Mouse (Mus musculus) myocyte (in vitro differentiated cells): ENCODE measurements at regions not wholly inside any gene's neighbourhood (a gene's known extent, or its start where the extent isn't known, plus 50 kb on each side); places are given as distances from the start of the nearest gene placed in this dataset.

Experiments used
- H3K27me3 ChIP-seq: one replicate; pipeline ENCODE4 v1.6.1; 2011; ENCODE audit not compliant: control insufficient read depth, insufficient read depth, insufficient read length
- H3K36me3 ChIP-seq: one replicate; pipeline ENCODE4 v1.6.1; 2011; ENCODE audit not compliant: control insufficient read depth, insufficient read depth
- H3K4me2 ChIP-seq: one replicate; pipeline ENCODE4 v1.6.1; 2011; ENCODE audit warnings: low read depth, control low read depth
- H3K4me3 ChIP-seq: one replicate; pipeline ENCODE4 v1.5.1; 2011; ENCODE audit warnings: mild to moderate bottlenecking, control low read depth, moderate library complexity
- H3K79me2 ChIP-seq: one replicate; pipeline ENCODE4 v1.6.1; 2011; ENCODE audit not compliant: control insufficient read depth, insufficient read depth
- H3ac ChIP-seq: one replicate; pipeline ENCODE4 v1.6.1; 2011; ENCODE audit not compliant: control insufficient read depth, insufficient read length
- CEBPB ChIP-seq: IDR thresholded peaks from 2 replicates; pipeline ENCODE4 v1.6.1; 2011; ENCODE audit warnings: mild to moderate bottlenecking, moderate library complexity; ENCODE audit not compliant: poor library complexity, insufficient read depth, severe bottlenecking
- E2F4 ChIP-seq: IDR thresholded peaks from one replicate; pipeline ENCODE4 v1.6.1; 2011; ENCODE audit warnings: mild to moderate bottlenecking, control low read depth, moderate library complexity; ENCODE audit not compliant: insufficient read depth
- MAX ChIP-seq: IDR thresholded peaks from one replicate; pipeline ENCODE4 v1.6.1; 2011; ENCODE audit warnings: low read depth, mild to moderate bottlenecking, control low read depth
- MYOD1 ChIP-seq, 3 experiments: IDR thresholded peaks; one replicate each; pipeline ENCODE4 v1.6.1; 2011; ENCODE audit warnings: control low read depth in 2 of 3, low read depth in 2 of 3, mild to moderate bottlenecking in 2 of 3, moderate library complexity in 1 of 3; ENCODE audit not compliant: insufficient read length in 2 of 3, control insufficient read depth in 1 of 3
- MYOG ChIP-seq, 3 experiments: IDR thresholded peaks; one replicate each; pipeline ENCODE4 v1.6.1; 2011; ENCODE audit warnings: control low read depth in 2 of 3, low read depth in 2 of 3, mild to moderate bottlenecking in 2 of 3; ENCODE audit not compliant: insufficient read length in 2 of 3, control insufficient read depth in 1 of 3, insufficient read depth in 1 of 3
- POLR2A ChIP-seq: IDR thresholded peaks from one replicate; pipeline ENCODE4 v1.6.1; 2011; ENCODE audit warnings: low read depth, mild to moderate bottlenecking, control low read depth, moderate library complexity; ENCODE audit not compliant: insufficient read length
- POLR2AphosphoS2 ChIP-seq: IDR thresholded peaks from one replicate; pipeline ENCODE4 v1.6.1; 2011; ENCODE audit warnings: low read depth, control low read depth; ENCODE audit not compliant: insufficient read length
- REST ChIP-seq: IDR thresholded peaks from one replicate; pipeline ENCODE4 v1.6.1; 2011; ENCODE audit warnings: mild to moderate bottlenecking, control low read depth, moderate library complexity; ENCODE audit not compliant: insufficient read depth, insufficient read length
- SRF ChIP-seq: IDR thresholded peaks from one replicate; pipeline ENCODE4 v1.6.1; 2011; ENCODE audit warnings: low read depth; ENCODE audit not compliant: control insufficient read depth, insufficient read length
- TCF12 ChIP-seq: IDR thresholded peaks from one replicate; pipeline ENCODE4 v1.6.1; 2011; ENCODE audit warnings: mild to moderate bottlenecking, control low read depth; ENCODE audit not compliant: poor library complexity, insufficient read depth, severe bottlenecking
- TCF3 ChIP-seq: IDR thresholded peaks from one replicate; pipeline ENCODE4 v1.6.1; 2011; ENCODE audit warnings: low read depth, control low read depth; ENCODE audit not compliant: insufficient read length
- USF1 ChIP-seq: IDR thresholded peaks from one replicate; pipeline ENCODE4 v1.6.1; 2011; ENCODE audit warnings: low read depth, mild to moderate bottlenecking, control low read depth, moderate library complexity

DNA sequence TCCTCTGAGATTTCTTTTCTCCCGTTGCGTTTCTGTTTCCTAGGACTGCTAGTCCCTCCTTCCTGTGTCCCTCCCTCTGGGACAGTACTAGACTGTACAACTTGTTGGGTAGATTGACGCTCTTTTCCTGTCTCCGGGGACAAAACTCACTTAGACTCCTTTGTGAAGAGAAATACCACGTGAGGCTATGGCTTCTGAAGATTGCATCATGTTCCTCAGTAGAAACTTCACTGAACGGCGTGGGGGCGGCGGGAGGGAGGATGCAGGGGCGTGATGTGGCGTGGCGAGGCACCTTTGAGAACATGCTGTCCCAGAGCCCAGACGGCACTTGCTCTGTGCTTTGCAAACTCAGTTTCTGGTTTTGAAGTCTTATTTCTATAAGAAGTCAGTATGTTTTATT, 78.5 kb downstream of the Spata18 start:
- Histone ChIP-seq H3K79me2 (no peaks in the 10 kb centered on the region), H3ac (no peak overlapping the region), H3K36me3 (no peaks in the 10 kb centered on the region), H3K27me3 (no peaks in the 10 kb centered on the region), H3K4me2 (no peak overlapping the region), H3K4me3 (no peak overlapping the region)
- TF ChIP-seq REST = no peak
- no peak for TF ChIP-seq USF1

DNA sequence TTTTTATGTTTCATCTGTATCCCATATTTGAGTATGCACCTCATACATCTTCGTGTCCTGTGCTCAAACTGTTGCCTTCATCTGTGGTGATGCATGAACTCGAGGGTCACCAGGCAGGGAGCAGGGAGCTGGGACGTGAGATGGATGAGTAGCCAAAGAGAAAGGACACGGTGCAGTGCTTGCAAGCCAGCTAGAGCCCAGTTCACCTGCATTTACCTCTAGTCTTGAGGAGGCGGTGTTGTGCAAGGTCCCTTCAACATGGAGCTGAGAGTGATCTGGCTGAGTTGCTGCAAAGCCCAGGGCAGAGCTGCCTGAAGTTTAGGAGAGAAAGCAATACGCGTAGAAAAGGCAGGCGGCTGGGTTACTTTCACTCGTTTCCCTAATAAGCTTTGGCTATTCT, 80.2 kb downstream of the Spata18 start:
- no peaks in the 10 kb centered on the region for H3K27me3 ChIP-seq
- H3K79me2 ChIP-seq = no peaks in the 10 kb centered on the region
- TF ChIP-seq MYOD1 (IDR thresholded peaks at IDR 0.05; ENCODE audit: control insufficient read depth in 1 of 3, insufficient read length in 2 of 3, low read depth in 2 of 3) = no peak
- no peak for TF ChIP-seq CEBPB
- no peak for TF ChIP-seq E2F4
- no peak for TF ChIP-seq USF1
- no peak for TF ChIP-seq REST
- TF ChIP-seq SRF = no peak
- no peak for TF ChIP-seq POLR2A
- TF ChIP-seq MAX = no peak
- H3K36me3 ChIP-seq = no peaks in the 10 kb centered on the region
- no peak overlapping the region for H3K4me2 ChIP-seq
- H3ac ChIP-seq = no peak overlapping the region
- H3K4me3 ChIP-seq = no peak overlapping the region

DNA sequence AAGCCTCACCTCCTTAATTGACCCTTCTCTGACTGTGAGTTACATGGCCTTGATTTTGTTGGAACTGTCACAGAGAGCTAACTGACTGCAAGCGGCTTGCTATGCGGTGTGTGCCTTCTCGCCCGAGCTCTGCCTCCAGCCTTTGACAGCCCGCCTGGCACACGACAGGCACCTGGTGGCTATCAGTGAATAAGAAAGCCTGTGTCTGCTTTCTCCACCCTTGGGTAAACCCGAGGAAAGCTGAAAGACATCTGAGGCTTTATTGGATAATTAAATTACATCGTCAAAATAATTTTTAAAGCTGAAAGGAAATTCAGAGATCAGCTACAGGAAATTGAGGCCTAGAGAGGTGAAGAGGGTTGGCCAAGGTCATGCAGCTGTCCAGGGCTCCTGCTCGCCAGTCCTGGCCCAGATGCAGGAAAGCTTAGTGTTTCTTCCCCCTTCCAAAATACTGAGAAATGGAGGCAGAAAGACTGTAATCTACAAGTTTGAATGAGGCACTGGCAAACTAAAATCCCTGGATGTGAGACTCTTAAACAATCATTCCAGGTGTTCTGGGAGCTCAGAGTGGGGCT, 80.9 kb downstream of the Spata18 start:
- Histone ChIP-seq H3K36me3 (no peaks in the 10 kb centered on the region), H3K27me3 (no peaks in the 10 kb centered on the region), H3K79me2 (no peaks in the 10 kb centered on the region), H3K4me2 (no peak overlapping the region), H3ac (no peak overlapping the region), H3K4me3 (no peak overlapping the region)
- TF ChIP-seq MYOD1 (IDR thresholded peaks at IDR 0.05; ENCODE audit: control insufficient read depth in 1 of 3, insufficient read length in 2 of 3, low read depth in 2 of 3) (no peak), POLR2AphosphoS2 (no peak), POLR2A (no peak), MYOG (IDR thresholded peaks at IDR 0.05; ENCODE audit: control insufficient read depth in 1 of 3, insufficient read depth in 1 of 3, insufficient read length in 2 of 3, low read depth in 2 of 3) (no peak), TCF3 (no peak), CEBPB (no peak), SRF (no peak), USF1 (no peak), REST (no peak), MAX (no peak)

DNA sequence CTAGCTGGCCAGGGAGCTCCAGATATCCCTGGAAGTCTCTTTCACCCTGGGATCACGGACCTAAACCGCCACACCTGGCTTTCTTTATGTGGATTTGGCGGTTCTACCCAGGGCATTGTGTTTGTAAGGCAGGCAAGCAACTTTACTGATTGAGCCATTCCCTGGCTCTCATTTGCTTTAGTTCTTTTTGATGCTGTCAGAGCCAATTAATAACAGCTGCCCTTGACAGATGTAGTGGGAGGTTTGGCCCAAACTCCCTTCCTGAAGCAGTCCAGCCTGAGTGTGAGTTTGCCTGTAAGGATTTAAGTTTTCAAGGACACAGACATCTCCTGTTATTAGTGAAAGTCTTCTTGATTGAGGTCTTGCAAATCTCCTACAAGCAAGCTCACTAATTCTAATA, 89.6 kb downstream of the Spata18 start:
- no peak overlapping the region for H3ac ChIP-seq
- no peaks in the 10 kb centered on the region for H3K79me2 ChIP-seq
- no peaks in the 10 kb centered on the region for H3K27me3 ChIP-seq
- H3K36me3 ChIP-seq = no peaks in the 10 kb centered on the region
- TF ChIP-seq REST = no peak
- TF ChIP-seq CEBPB = no peak
- no peak for TF ChIP-seq TCF3
- no peak for TF ChIP-seq TCF12
- no peak for TF ChIP-seq POLR2AphosphoS2
- TF ChIP-seq MYOD1 (IDR thresholded peaks at IDR 0.05; ENCODE audit: control insufficient read depth in 1 of 3, insufficient read length in 2 of 3, low read depth in 2 of 3) = no peak
- TF ChIP-seq E2F4 = no peak
- TF ChIP-seq USF1 = no peak
- no peak for TF ChIP-seq SRF
- TF ChIP-seq MYOG (IDR thresholded peaks at IDR 0.05; ENCODE audit: control insufficient read depth in 1 of 3, insufficient read depth in 1 of 3, insufficient read length in 2 of 3, low read depth in 2 of 3) = no peak
- no peak for TF ChIP-seq MAX
- no peak for TF ChIP-seq POLR2A
- no peak overlapping the region for H3K4me2 ChIP-seq
- no peak overlapping the region for H3K4me3 ChIP-seq

DNA sequence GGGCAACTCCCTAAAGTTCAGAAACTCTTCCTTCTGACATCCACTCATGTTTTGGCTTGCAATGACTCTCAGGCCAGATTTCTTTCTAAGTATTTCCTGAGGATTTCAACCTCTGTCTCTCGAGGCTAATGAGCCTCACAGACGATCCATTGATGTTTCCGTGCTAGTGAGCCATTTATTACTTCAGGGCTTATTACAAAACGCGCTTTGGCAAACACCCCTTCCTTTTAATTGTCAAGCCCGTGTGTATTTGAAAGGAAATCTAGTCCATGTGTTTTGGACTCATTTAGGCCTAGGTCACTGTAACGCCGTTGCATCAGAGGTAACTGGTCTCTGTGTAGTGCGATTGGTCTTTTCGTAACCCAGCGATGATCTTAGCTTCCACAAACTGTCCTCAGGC, 90.3 kb downstream of the Spata18 start:
- Histone ChIP-seq H3K27me3 (no peaks in the 10 kb centered on the region), H3ac (no peak overlapping the region), H3K79me2 (no peaks in the 10 kb centered on the region), H3K4me3 (no peak overlapping the region), H3K4me2 (no peak overlapping the region), H3K36me3 (no peaks in the 10 kb centered on the region)
- no peak for TF ChIP-seq MAX
- no peak for TF ChIP-seq USF1

DNA sequence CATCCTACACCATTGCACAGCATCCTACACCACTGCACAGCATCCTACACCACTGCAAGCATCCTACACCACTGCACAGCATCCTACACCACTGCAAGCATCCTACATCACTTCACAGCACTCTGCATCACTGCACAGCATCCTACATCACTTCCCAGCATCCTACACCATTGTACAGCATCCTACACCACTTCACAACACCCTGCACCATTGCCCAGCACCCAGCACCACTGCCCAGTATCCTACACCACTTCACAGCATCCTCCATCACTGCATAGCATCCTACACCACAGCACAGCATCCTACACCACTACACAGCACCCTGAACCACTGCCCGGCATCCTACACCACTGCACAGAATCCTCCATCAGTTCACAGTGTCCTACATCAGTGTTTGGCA, 92.8 kb downstream of the Spata18 start:
- Histone ChIP-seq H3K4me2 (no peak overlapping the region), H3ac (no peak overlapping the region), H3K36me3 (no peaks in the 10 kb centered on the region), H3K79me2 (no peaks in the 10 kb centered on the region), H3K4me3 (no peak overlapping the region), H3K27me3 (no peaks in the 10 kb centered on the region)
- no peak for TF ChIP-seq POLR2A
- no peak for TF ChIP-seq MAX
- no peak for TF ChIP-seq E2F4
- TF ChIP-seq TCF12 = no peak
- TF ChIP-seq POLR2AphosphoS2 = no peak
- TF ChIP-seq MYOG (IDR thresholded peaks at IDR 0.05; ENCODE audit: control insufficient read depth in 1 of 3, insufficient read depth in 1 of 3, insufficient read length in 2 of 3, low read depth in 2 of 3) = no peak
- no peak for TF ChIP-seq CEBPB
- no peak for TF ChIP-seq USF1
- TF ChIP-seq SRF = no peak
- TF ChIP-seq MYOD1 (IDR thresholded peaks at IDR 0.05; ENCODE audit: control insufficient read depth in 1 of 3, insufficient read length in 2 of 3, low read depth in 2 of 3) = no peak
- TF ChIP-seq REST = no peak
- no peak for TF ChIP-seq TCF3
